Mouse (Mus musculus) heart, adult 2 months (tissue): ENCODE results near the gene Rps6kb2. TPM values are rescaled to one million over a fixed set of nuclear protein-coding genes. Genes with fewer than 3 reads are reported as not detected.
"Not testable (repeated sequence)": the region's sequence is repeated elsewhere in the genome, so short reads cannot be mapped to it uniquely, and the experiment has no call there.

Source experiments
- DNase-seq, 2 experiments: peaks; one replicate each; pipeline ENCODE4 v3.0.0; 2021
- H3K27ac ChIP-seq: fragments of 200-600 bp; 2 replicates; pipeline ENCODE4 v1.8.1; 2022
- H3K27me3 ChIP-seq: fragments of 200-500 bp; 2 replicates; pipeline ENCODE4 v1.6.1; 2012; ENCODE audit warnings: mild to moderate bottlenecking, low read length, inconsistent platforms, mixed read lengths; ENCODE audit not compliant: control insufficient read depth, insufficient read depth
- H3K36me3 ChIP-seq: fragments of 200-500 bp; 2 replicates; pipeline ENCODE4 v1.6.1; 2012; ENCODE audit warnings: low read length, inconsistent platforms; ENCODE audit not compliant: control insufficient read depth, insufficient read depth
- H3K4me1 ChIP-seq: fragments of 200-500 bp; 2 replicates; pipeline ENCODE4 v1.6.1; 2011; ENCODE audit warnings: low read length; ENCODE audit not compliant: control insufficient read depth, insufficient read depth
- H3K4me3 ChIP-seq: fragments of 200-600 bp; 2 replicates; pipeline ENCODE4 v1.8.1; 2022
- H3K79me2 ChIP-seq: fragments of 200-500 bp; replicated peaks from 2 replicates; pipeline ENCODE4 v1.6.1; 2012; ENCODE audit warnings: mild to moderate bottlenecking, inconsistent platforms, low read length, moderate library complexity, mixed read lengths; ENCODE audit not compliant: control insufficient read depth, insufficient read depth
- H3K9ac ChIP-seq: fragments of 200-500 bp; 2 replicates; pipeline ENCODE4 v1.6.1; 2012; ENCODE audit warnings: low read depth, mild to moderate bottlenecking, control low read depth, inconsistent platforms, low read length, mixed read lengths
- CTCF ChIP-seq: fragments of 200-600 bp; IDR thresholded peaks from 2 replicates; pipeline ENCODE4 v1.8.1; 2022; ENCODE audit warnings: antibody characterized with exemption, mild to moderate bottlenecking, moderate library complexity
- EP300 ChIP-seq: fragments of 200-500 bp; IDR thresholded peaks from 2 replicates; pipeline ENCODE4 v1.6.1; 2011; ENCODE audit warnings: low read depth, low read length, control low read depth; ENCODE audit not compliant: insufficient read depth
- POLR2A ChIP-seq: fragments of 200-500 bp; IDR thresholded peaks from 2 replicates; pipeline ENCODE4 v1.6.1; 2011; ENCODE audit warnings: mild to moderate bottlenecking, low read depth, low read length, control low read depth; ENCODE audit not compliant: insufficient read depth
- WGBS: fragments of 180-500 bp; shearing (Covaris S2); methylation state at CpG from one replicate; pipeline ENCODE4 v1.1.7; 2018; 5-methylcytosine and 5-hydroxymethylcytosine counted together
- intact Hi-C: fragments of 180-260 bp; cut with DNase I; formaldehyde crosslinking; loops from one replicate; pipeline ENCODE4 v1.15.1; 2025
- polyA plus RNA-seq: library from polyadenylated mRNA; depleted of rRNA; stranded (reverse); fragments of >200 nt; gene quantifications from 2 replicates; pipeline ENCODE4 v1.2.3, GENCODE M21; 2012
- total RNA-seq, 2 experiments: library from RNA; stranded (reverse); gene quantifications; 2 replicates each; pipeline ENCODE4 v1.2.3; 2021

Rps6kb2 gene
- total and polyA plus RNA-seq, 3 experiments, result 14.7 to 32.9 (median 18.2) TPM

DNA sequence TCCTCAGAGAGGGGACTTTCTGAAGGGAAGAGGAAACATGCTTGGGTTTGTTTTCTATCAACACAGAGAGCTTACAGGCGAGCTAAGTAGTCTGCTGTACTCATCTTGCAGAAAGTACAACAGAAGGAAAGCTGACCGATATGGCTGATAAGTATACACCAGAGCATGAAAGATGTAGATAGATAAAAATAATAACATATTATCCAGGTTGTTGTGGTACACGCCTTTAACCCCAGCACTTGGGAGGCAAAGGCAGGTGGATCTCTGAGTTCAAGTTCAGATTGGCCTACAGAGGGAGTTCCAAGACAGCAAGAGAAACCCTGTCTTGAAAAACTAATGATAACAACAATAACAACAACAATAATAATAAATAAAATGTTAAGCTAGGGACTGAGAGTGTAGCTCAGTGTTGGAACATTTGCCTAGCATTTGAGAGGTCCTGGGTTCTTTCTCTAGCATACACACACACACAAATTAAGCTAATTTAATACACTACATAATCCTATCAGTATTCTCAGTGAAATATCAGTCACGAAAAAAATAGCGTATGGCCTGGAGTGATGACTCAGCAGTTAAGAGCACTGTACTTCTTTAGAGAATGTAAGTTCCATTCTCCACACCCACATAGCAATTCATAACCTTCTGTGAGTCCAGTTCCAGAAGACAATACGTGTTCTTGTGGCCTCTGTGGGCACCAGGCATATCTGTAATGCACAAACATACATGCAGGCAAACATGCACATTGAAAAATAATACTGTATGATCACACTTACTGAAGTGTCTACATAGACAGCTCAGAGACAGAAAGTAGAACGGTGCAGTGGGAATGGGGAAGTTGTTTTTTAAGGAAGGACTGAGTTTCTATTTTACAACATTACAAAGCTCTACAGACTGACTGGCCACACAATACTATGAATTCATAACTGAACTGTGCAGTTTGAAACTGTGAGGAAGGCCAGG lies 40.5 kb downstream of the Rps6kb2 start:
- TF ChIP-seq EP300 (no peak), POLR2A (no peak), CTCF (peak; percentile 14; the same call in 1 of the 2 replicates)
- H3K27ac ChIP-seq, result no peak overlapping the region; the same call in 1 of the 2 replicates
- no peak overlapping the region for H3K4me3 ChIP-seq
- peaks cover 2% of the 10 kb centered on the region for H3K79me2 ChIP-seq
- no peak for DNase-seq
- peaks cover 10% of the 10 kb centered on the region for H3K4me1 ChIP-seq
- intact Hi-C loops, result no loop called here
- H3K9ac ChIP-seq, result no peak overlapping the region
- 78% methylated on average over 7 of the region's 7 CpGs for WGBS
- peaks cover 2% of the 10 kb centered on the region; the same call in 1 of the 2 replicates for H3K36me3 ChIP-seq
- no peaks in the 10 kb centered on the region for H3K27me3 ChIP-seq

DNA sequence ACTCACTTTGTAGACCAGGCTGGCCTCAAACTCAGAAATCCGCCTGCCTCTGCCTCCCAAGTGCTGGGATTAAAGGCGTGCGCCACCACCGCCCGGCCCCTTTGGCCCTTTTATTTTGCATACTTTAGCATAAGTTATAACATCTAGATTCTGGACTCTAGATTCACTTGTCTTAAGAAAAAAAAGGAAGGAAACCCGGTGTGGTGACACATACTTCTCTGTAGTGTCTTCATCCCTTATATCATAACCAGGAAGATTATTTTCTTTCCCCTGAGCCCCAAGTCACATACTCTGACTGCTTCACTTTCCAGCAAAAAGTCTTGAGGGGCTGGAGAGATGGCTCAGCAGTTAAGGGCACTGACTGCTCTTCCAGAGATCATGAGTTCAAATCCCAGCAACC lies 41.3 kb downstream of the Rps6kb2 start:
- intact Hi-C loops, result loop anchor here (1.0 kb wide), 1 partner anchor 23 kb away; the partner anchor contains the start of gene Pitpnm1
- H3K36me3 ChIP-seq, H3K79me2 ChIP-seq, H3K4me3 ChIP-seq, H3K27me3 ChIP-seq, DNase-seq, H3K9ac ChIP-seq: not testable (repeated sequence)
- H3K4me1 ChIP-seq, result peaks cover 10% of the 10 kb centered on the region
- WGBS, result 54% methylated on average over 6 of the region's 6 CpGs
- peak overlapping the region; percentile 95; the same call in 1 of the 2 replicates for H3K27ac ChIP-seq

DNA sequence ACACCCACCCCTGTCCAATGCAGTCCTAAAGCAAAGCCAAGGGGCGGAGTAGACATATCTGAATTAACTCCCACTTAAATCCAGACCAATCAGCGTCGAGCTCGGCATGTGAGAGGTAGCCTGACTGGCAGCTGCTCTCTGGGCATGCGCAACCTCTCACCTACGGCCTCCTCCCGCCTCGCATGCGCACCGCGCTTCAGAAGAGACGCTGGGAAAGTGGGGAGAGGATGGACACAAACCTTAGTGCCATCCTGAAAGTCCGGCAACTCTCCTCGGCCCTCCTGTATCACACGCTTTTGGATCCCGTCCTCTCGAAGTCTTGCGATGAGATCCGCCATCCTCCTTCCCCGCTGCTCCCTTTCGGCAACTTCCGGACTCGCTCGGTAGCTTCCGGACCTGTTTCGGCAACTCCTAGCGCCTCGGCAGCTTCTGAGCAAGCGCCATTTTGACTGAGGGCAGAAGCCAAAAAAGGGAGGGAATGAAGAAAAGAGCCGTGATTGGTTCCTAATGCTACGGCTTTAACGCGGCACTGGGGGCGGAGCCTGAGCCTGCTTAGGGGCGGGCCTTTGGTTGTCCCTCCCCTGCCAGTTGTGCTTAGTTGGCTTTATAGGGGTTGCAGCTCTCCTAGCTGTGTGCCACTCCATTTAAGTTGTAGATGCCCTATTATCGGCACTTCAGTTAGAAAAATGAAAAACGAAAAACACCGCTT lies 41.9 kb downstream of the Rps6kb2 start:
- WGBS, result 3% methylated on average over 38 of the region's 38 CpGs
- TF ChIP-seq CTCF (no peak), EP300 (peak; percentile 76; the same call in 1 of the 2 replicates), POLR2A (peak; percentile 87)
- intact Hi-C loops, result loop anchor here (1.0 kb wide), 1 partner anchor 22 kb away; the partner anchor contains the start of gene Pitpnm1
- DNase-seq, result peak; percentile 98
- Histone ChIP-seq H3K36me3 (peaks cover 2% of the 10 kb centered on the region; the same call in 1 of the 2 replicates), H3K4me1 (peaks cover 8% of the 10 kb centered on the region), H3K27me3 (no peaks in the 10 kb centered on the region), H3K79me2 (peaks cover under 1% of the 10 kb centered on the region), H3K27ac (peak overlapping the region; percentile 95), H3K4me3 (peak overlapping the region; percentile 66), H3K9ac (peak overlapping the region; percentile 63)

DNA sequence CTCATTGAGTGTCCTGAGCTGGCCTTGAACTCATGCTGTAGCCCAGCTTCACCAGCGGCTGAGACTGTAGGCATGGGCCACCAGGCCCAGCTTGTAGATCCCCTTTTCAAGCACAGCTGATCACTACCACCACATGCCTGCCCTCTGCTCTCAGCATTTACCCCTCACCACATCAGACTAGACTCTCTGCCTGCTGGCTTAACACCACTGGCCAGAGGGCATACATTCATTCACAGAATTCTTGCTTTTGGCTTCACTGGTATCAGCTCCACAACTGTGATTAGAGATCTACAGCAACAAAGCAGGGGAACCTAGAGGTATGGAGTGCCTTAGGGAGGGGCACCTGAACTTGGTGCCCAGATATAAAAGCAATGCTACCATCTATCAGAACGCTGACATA lies 42.7 kb downstream of the Rps6kb2 start:
- H3K27ac ChIP-seq, result no peak overlapping the region
- WGBS, result 97% methylated on average over 2 of the region's 2 CpGs

DNA sequence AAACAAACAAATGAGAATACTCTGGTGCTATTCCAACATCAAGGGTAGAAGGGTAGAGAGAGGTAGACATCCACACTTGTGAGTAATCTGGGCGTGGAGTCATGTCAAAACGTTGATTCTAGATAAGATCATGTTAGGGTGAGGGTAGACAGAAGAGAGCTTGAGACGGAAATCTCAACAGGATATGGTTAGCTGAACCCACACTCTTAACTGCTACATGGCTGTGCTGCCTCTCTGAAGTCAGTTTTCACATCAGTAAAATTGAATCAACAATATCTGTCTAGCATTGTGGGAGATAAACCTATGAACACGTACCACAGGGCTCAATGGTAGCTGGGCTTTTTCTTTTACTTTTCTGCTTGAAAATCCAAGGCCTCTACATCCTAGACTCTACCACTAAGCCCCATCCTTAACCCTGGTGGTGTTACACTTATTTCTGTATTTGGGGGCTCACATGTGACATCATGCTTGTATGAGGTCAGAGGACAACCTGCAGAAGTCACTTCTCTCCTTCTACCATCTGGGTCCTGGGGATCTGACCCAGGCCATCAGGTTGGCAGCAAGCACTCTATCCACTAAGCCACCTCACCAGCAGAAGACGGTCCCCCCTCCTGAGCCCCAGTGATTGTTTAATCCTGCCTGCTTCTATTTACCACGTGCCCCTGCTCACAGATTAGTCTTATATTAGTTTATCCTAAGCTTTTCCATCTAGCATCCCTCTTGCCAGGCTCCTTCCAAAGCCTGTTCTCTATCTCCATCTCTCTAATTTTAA lies 43.3 kb downstream of the Rps6kb2 start:
- WGBS, result 77% methylated on average over 6 of the region's 6 CpGs
- Histone ChIP-seq H3K27me3 (no peaks in the 10 kb centered on the region), H3K27ac (no peak overlapping the region), H3K79me2 (no peaks in the 10 kb centered on the region), H3K4me1 (peaks cover 5% of the 10 kb centered on the region), H3K36me3 (peaks cover 2% of the 10 kb centered on the region; the same call in 1 of the 2 replicates), H3K9ac (no peak overlapping the region), H3K4me3 (no peak overlapping the region)
- intact Hi-C loops, result no loop called here
- no peak for TF ChIP-seq CTCF
- TF ChIP-seq EP300, result no peak
- no peak for TF ChIP-seq POLR2A
- DNase-seq, result no peak

More for the DNA sequence above, 42.7 kb downstream of the Rps6kb2 start:
- Histone ChIP-seq H3K36me3 (peaks cover 2% of the 10 kb centered on the region; the same call in 1 of the 2 replicates), H3K4me3 (no peak overlapping the region), H3K79me2 (no peaks in the 10 kb centered on the region), H3K9ac (no peak overlapping the region), H3K27me3 (no peaks in the 10 kb centered on the region), H3K4me1 (peaks cover 8% of the 10 kb centered on the region)
- TF ChIP-seq CTCF (no peak), EP300 (no peak), POLR2A (no peak)
- no peak for DNase-seq
- intact Hi-C loops, result no loop called here
